Mouse (Mus musculus): ENCODE results near the gene Prss41. TPM values are rescaled to one million over a fixed set of nuclear protein-coding genes. Genes with fewer than 3 reads are reported as not detected.

The Prss41 gene
- polyA plus RNA-seq, 1 experiment from 2014 or later = 0.73 TPM

DNA sequence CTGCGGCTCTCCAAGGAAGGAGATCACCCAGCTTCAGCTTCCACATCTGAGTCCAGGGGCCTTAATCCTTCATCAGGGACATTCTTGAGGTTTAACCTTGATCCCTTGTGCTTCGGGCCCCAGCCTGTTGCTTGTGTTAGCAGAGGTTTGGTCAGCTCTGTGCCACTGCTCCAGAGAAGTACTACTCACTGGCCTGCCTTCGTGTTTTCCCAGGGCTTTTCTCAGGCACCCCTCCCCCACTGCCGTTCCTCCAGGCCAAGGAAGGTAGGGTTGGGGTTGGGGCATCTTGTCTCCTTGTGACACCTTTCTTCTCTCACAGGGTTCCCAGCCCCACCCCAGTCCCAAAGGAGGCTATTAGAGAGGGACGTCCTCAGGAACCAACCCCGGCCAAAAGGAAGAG lies 21.9 kb downstream of the Prss41 start:
- H3K36me3 ChIP-seq = peaks cover 96% of the 10 kb centered on the region
- H3K4me3 ChIP-seq = no peak overlapping the region
- H3K9me3 ChIP-seq = peaks cover 13% of the 10 kb centered on the region
- no peak overlapping the region for H3K27ac ChIP-seq
- WGBS = 69% methylated on average over 6 of the region's 6 CpGs
- H3K4me1 ChIP-seq = peaks cover 16% of the 10 kb centered on the region
- no peak overlapping the region for H3K9ac ChIP-seq
- no peak overlapping the region for H3K4me2 ChIP-seq
- no peaks in the 10 kb centered on the region for H3K27me3 ChIP-seq
- ATAC-seq (ENCODE audit: insufficient number of reproducible peaks, low FRiP score, low TSS enrichment, low read depth) = no peak; the same call in 1 of the 2 replicates

DNA sequence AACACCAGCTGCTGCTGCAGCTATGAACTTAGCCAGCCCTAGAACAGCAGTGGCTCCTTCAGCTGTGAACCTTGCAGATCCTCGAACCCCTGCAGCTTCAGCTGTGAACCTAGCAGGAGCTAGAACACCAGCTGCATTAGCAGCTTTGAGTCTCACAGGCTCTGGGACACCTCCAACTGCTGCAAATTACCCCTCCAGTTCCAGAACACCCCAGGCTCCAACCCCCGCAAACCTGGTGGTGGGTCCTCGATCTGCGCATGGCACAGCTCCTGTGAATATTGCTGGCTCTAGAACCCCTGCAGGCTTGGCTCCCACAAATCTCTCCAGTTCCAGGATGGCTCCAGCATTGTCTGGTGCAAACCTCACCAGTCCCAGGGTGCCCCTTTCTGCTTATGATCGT lies 23.2 kb downstream of the Prss41 start:
- Histone ChIP-seq H3K36me3 (peaks cover 97% of the 10 kb centered on the region), H3K27ac (no peak overlapping the region), H3K4me3 (no peak overlapping the region), H3K9ac (no peak overlapping the region), H3K4me1 (peaks cover 8% of the 10 kb centered on the region; the same call in 1 of the 2 replicates), H3K4me2 (no peak overlapping the region), H3K9me3 (peaks cover 13% of the 10 kb centered on the region), H3K27me3 (no peaks in the 10 kb centered on the region)
- ATAC-seq (ENCODE audit: insufficient number of reproducible peaks, low FRiP score, low TSS enrichment, low read depth) = no peak
- 95% methylated on average over 5 of the region's 5 CpGs for WGBS

DNA sequence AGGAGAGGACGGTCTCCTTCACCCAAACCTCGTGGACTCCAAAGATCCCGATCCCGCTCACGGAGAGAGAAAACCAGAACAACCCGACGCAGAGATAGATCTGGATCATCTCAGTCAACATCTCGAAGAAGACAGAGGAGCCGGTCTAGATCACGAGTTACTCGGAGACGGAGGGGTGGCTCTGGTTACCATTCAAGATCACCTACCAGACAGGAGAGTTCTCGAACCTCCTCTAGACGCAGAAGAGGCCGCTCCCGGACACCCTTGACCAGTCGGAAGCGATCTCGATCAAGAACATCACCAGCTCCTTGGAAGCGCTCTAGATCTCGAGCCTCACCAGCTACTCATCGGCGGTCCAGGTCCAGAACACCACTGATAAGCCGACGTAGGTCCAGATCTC lies 24.7 kb downstream of the Prss41 start:
- no peak overlapping the region for H3K9ac ChIP-seq
- H3K27me3 ChIP-seq = no peaks in the 10 kb centered on the region
- H3K4me2 ChIP-seq = no peak overlapping the region
- ATAC-seq (ENCODE audit: insufficient number of reproducible peaks, low FRiP score, low TSS enrichment, low read depth) = no peak
- 0 out of 2 replicates have a peak, but pooled peaks cover 2% of the 10 kb centered on the region for H3K4me1 ChIP-seq
- no peak overlapping the region for H3K27ac ChIP-seq
- no peak overlapping the region for H3K4me3 ChIP-seq
- 98% methylated on average over 25 of the region's 25 CpGs for WGBS
- H3K36me3 ChIP-seq = peaks cover 98% of the 10 kb centered on the region
- peaks cover 13% of the 10 kb centered on the region for H3K9me3 ChIP-seq

DNA sequence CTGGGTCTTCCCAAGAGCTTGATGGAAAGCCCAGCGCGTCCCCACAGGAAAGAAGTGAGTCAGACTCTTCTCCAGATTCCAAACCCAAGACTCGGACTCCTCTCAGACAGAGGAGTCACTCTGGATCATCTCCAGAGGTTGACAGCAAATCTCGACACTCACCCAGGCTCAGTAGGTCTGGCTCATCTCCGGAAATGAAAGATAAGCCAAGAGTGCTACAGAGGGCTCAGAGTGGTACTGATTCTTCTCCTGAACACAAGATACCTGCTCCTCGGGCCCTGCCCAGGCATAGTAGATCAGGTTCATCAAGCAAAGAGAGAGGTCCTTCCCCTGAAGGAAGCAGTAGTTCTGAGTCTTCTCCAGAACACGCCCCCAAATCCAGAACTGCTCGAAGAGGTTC lies 25.4 kb downstream of the Prss41 start:
- Histone ChIP-seq H3K4me1 (0 out of 2 replicates have a peak, but pooled peaks cover 2% of the 10 kb centered on the region), H3K36me3 (peaks cover 98% of the 10 kb centered on the region), H3K4me2 (no peak overlapping the region), H3K4me3 (no peak overlapping the region), H3K9me3 (peaks cover 13% of the 10 kb centered on the region), H3K27me3 (no peaks in the 10 kb centered on the region), H3K9ac (no peak overlapping the region), H3K27ac (no peak overlapping the region)
- no peak for ATAC-seq (ENCODE audit: insufficient number of reproducible peaks, low FRiP score, low TSS enrichment, low read depth)
- 98% methylated on average over 8 of the region's 8 CpGs for WGBS

DNA sequence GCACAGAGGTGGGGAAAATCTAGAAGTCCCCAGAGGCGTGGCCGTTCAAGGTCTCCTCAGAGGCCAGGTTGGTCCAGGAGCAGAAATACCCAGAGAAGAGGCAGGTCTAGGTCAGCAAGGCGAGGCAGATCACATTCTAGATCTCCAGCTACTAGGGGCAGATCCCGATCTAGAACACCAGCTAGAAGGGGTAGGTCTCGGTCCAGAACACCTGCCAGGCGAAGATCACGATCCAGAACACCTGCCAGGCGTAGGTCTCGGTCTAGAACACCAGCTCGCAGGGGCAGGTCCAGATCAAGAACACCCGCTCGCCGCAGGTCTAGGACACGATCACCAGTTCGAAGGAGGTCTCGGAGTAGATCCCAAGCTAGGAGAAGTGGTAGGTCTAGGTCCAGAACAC lies 28.3 kb downstream of the Prss41 start:
- Histone ChIP-seq H3K27ac (no peak overlapping the region), H3K36me3 (peaks cover 91% of the 10 kb centered on the region), H3K4me2 (no peak overlapping the region), H3K9me3 (peaks cover 13% of the 10 kb centered on the region), H3K4me3 (no peak overlapping the region), H3K27me3 (no peaks in the 10 kb centered on the region), H3K4me1 (no peaks in the 10 kb centered on the region), H3K9ac (no peak overlapping the region)
- 97% methylated on average over 16 of the region's 16 CpGs for WGBS
- ATAC-seq (ENCODE audit: insufficient number of reproducible peaks, low FRiP score, low TSS enrichment, low read depth) = no peak

DNA sequence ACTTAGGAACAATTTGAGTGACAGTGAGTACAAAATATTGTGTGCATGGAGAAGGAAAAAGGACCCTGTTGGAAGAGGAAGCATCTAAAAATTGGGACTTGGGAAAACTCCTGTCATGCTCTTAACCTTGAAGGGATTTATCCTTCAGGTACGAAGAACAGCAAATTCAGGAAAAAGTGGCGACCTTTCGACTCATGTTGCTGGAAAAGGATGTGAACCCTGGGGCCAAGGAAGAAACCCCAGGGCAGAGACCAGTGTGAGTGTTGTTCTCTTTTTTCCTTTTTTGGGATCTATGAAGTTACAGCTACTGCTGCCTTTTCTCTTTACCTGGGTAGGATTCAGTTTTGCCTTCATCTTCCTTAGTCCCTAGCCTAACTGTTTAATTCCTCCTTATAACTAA lies 36.1 kb downstream of the Prss41 start:
- Histone ChIP-seq H3K4me2 (no peak overlapping the region), H3K4me1 (peaks cover 28% of the 10 kb centered on the region), H3K27ac (no peak overlapping the region), H3K27me3 (no peaks in the 10 kb centered on the region), H3K9me3 (no peaks in the 10 kb centered on the region), H3K9ac (no peak overlapping the region), H3K4me3 (no peak overlapping the region), H3K36me3 (peaks cover 55% of the 10 kb centered on the region)
- WGBS = 94% methylated on average over 3 of the region's 3 CpGs
- no peak for ATAC-seq (ENCODE audit: insufficient number of reproducible peaks, low FRiP score, low TSS enrichment, low read depth)

DNA sequence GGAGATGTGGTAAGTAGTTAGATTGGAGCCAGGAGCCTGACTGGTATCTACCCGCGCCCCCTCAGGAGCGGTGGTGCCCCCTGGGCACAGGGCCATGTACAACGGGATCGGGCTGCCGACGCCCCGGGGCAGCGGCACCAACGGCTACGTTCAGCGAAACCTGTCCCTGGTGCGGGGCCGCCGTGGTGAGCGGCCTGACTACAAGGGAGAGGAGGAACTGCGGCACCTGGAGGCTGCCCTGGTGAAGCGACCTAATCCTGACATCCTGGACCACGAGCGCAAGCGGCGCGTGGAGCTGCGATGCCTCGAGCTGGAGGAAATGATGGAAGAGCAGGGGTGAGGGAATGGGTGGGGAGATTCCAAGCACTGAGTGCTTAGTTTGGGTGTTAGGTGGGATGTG lies 37.1 kb downstream of the Prss41 start:
- Histone ChIP-seq H3K4me1 (peaks cover 31% of the 10 kb centered on the region), H3K27ac (peak overlapping the region; percentile 27; the same call in 1 of the 2 replicates), H3K27me3 (no peaks in the 10 kb centered on the region), H3K4me2 (peak overlapping the region; percentile 19; the same call in 1 of the 2 replicates), H3K9me3 (no peaks in the 10 kb centered on the region), H3K36me3 (peaks cover 46% of the 10 kb centered on the region), H3K9ac (no peak overlapping the region), H3K4me3 (peak overlapping the region; percentile 15; the same call in 1 of the 2 replicates)
- WGBS = 62% methylated on average over 25 of the region's 25 CpGs
- ATAC-seq (ENCODE audit: insufficient number of reproducible peaks, low FRiP score, low TSS enrichment, low read depth) = no peak

DNA sequence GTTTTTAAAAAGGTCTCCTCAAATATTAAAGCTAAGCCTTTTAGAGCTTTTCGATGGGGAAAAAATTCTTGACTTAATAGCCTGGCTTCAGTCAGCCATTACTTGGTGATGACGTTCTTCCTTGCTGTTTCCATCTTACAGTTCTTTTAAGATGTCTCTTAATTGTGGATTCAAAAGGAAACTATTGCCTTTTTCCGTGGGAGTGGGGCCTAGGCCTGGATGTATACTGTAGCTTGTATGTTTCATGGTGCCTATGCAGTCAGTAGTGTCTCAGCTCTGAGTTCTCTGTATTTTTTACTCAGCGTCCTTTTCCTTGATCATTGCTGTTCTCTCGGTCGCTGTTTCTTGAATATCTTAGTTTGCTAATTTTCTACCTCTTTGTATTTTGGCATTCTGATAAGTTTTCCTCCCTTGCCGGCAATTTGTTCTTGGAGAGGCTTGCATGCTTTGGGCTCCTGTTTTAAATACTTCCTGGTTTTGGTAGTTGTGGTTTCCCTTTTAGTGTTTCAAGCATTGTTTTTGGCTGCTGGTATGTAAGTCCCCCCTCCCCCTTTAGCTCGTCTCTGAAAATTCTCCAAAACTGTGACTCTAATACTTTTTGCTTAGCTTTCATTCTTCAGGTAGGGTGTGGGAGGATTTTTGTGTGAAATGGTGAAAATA lies 39.4 kb downstream of the Prss41 start:
- peaks cover 31% of the 10 kb centered on the region for H3K4me1 ChIP-seq
- ATAC-seq (ENCODE audit: insufficient number of reproducible peaks, low FRiP score, low TSS enrichment, low read depth) = no peak
- peak overlapping the region; percentile 59 for H3K4me2 ChIP-seq
- H3K9me3 ChIP-seq = no peaks in the 10 kb centered on the region
- peaks cover 27% of the 10 kb centered on the region for H3K36me3 ChIP-seq
- 1% methylated on average over 8 of the region's 8 CpGs for WGBS
- peak overlapping the region; percentile 97 for H3K27ac ChIP-seq
- H3K9ac ChIP-seq = peak overlapping the region; percentile 97
- H3K4me3 ChIP-seq = peak overlapping the region; percentile 99
- no peaks in the 10 kb centered on the region for H3K27me3 ChIP-seq

DNA sequence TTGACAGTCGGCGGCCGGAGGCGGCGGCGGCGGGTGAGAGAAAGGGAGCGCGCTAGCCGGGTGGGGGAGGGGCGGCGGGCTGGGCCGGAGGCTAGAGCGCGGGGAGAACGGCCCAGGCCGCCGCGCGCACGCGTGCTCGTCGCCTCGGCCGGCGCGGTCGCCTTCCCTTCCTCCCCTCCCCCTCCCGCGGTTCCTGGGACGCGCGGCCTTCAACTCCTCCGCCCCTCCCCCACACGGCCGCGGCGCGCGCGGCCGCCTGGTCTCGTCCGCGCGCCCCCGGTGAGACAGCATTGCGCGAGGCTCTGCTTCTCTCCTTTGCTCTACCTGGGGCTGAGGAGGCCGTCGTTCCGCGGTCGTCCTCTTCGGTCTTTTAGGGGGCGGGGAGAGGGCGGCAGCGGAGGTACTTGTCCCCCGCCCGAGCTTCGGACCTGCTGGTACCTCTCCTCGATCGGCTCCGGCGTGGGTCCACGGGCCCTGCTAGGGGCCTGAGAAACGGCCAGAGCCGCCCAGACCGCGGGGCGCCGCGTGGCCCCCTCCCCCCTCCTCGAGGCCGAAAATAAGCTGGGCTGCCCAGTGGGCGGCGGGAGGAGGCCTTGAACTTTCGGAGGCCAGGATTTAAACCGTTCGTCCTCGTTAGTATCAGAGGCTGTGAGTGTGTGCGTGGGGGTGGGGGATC lies 40.5 kb downstream of the Prss41 start:
- no peaks in the 10 kb centered on the region for H3K27me3 ChIP-seq
- under 1% methylated on average over 70 of the region's 83 CpGs for WGBS
- peak overlapping the region; percentile 97 for H3K27ac ChIP-seq
- H3K4me3 ChIP-seq = peak overlapping the region; percentile 99
- peaks cover 31% of the 10 kb centered on the region for H3K4me1 ChIP-seq
- H3K9ac ChIP-seq = peak overlapping the region; percentile 97
- peaks cover 16% of the 10 kb centered on the region for H3K36me3 ChIP-seq
- no peaks in the 10 kb centered on the region for H3K9me3 ChIP-seq
- peak overlapping the region; percentile 59 for H3K4me2 ChIP-seq
- ATAC-seq (ENCODE audit: insufficient number of reproducible peaks, low FRiP score, low TSS enrichment, low read depth) = peak; percentile 31

DNA sequence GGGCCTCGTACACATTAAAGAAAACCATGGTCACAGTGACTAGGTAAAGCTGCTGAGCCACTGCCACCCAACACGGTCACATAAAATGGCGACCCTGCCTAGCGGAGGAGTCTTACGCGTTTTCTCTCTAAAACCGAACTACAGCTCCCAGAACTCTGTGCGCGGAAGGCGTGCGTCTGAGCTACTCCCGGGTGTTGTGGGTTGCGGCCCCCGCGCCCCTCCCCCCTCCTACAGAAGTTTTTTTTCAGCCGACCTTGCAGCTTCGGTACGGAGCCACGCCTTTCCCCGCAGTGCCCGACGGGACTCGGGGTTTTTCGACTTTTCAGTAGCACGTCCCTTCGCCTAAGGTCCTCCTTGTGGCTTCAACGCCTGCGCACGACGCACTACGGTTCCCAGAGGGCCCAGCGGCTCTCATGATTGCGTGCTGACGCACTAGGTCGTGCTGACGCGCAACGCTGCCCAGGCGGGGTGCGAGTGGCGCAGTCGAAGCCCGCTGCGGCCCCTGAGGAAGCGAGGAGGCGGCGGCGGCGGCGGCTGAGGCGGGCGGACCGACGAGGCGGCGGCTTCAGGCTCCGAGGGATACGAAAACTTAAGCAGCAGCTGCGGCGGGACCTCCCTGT lies 41.1 kb downstream of the Prss41 start:
- Histone ChIP-seq H3K4me3 (peak overlapping the region; percentile 99), H3K9me3 (no peaks in the 10 kb centered on the region), H3K27ac (peak overlapping the region; percentile 97), H3K4me1 (peaks cover 31% of the 10 kb centered on the region), H3K36me3 (peaks cover 10% of the 10 kb centered on the region), H3K4me2 (peak overlapping the region; percentile 59), H3K9ac (peak overlapping the region; percentile 97), H3K27me3 (no peaks in the 10 kb centered on the region)
- whole genome bisulfite sequencing = under 1% methylated on average over 60 of the region's 60 CpGs
- ATAC-seq (ENCODE audit: insufficient number of reproducible peaks, low FRiP score, low TSS enrichment, low read depth) = peak; percentile 98

DNA sequence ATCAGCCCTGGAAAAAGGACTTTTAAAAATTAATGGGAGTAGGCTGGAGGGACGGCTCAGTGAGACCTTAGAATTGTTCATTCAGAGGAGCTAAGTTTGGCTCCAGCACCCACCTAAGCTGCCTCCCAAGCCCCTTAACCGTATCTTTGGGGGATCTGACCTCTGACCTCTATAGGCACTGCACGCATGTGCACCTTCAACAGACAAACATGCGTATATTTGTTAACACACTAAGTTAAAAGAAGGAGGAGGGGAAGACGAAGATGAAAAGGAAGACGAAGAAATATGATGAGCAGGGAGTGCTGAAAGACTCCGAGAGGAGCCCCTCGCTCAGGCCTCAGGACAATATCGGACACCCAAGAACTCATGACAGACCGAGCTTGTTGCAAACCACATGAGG lies 42.3 kb downstream of the Prss41 start:
- no peaks in the 10 kb centered on the region for H3K9me3 ChIP-seq
- no peaks in the 10 kb centered on the region for H3K36me3 ChIP-seq
- H3K4me1 ChIP-seq = peaks cover 20% of the 10 kb centered on the region
- no peaks in the 10 kb centered on the region for H3K27me3 ChIP-seq
- H3K9ac ChIP-seq = no peak overlapping the region
- no peak overlapping the region for H3K4me2 ChIP-seq
- H3K27ac ChIP-seq = no peak overlapping the region
- 91% methylated on average over 10 of the region's 10 CpGs for WGBS
- ATAC-seq (ENCODE audit: insufficient number of reproducible peaks, low FRiP score, low TSS enrichment, low read depth) = no peak
- H3K4me3 ChIP-seq = no peak overlapping the region

DNA sequence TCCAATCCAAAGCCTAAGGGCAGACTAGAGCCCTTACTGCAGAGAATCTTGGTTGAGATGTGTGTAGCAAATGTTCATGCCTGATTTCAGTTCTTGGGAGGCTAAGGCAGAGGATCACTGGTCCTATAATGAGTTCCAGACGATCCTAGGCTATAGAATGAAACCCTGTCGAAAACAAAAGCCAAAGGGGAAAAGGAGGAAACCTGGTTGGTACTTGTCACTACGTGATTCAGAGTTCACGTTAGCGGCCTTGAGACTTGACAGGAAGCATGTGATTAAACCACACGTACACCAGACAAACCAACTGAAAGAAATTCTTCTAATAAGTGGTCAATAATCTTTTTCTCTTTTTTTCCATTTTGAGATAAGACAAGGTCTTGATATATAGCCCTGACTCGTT lies 46.7 kb downstream of the Prss41 start:
- Histone ChIP-seq H3K9ac (no peak overlapping the region), H3K27me3 (no peaks in the 10 kb centered on the region), H3K36me3 (no peaks in the 10 kb centered on the region), H3K9me3 (no peaks in the 10 kb centered on the region), H3K27ac (no peak overlapping the region), H3K4me1 (0 out of 2 replicates have a peak, but pooled peaks cover 1% of the 10 kb centered on the region), H3K4me3 (no peak overlapping the region), H3K4me2 (no peak overlapping the region)
- ATAC-seq (ENCODE audit: insufficient number of reproducible peaks, low FRiP score, low TSS enrichment, low read depth) = no peak
- 25% methylated on average over 7 of the region's 7 CpGs for WGBS

Data from limb, embryonic 15.5 days (tissue).